Mouse (Mus musculus): ENCODE measurements around the gene Gnaq. TPM values are rescaled to one million over a fixed set of nuclear protein-coding genes. Genes with fewer than 3 reads are reported as not detected.
A peak's percentile ranks its signal among the peaks of the same experiment; 100 is the strongest.

Gene Gnaq
- polyA plus RNA-seq, 1 experiment from 2014 or later = 48.4 TPM

DNA sequence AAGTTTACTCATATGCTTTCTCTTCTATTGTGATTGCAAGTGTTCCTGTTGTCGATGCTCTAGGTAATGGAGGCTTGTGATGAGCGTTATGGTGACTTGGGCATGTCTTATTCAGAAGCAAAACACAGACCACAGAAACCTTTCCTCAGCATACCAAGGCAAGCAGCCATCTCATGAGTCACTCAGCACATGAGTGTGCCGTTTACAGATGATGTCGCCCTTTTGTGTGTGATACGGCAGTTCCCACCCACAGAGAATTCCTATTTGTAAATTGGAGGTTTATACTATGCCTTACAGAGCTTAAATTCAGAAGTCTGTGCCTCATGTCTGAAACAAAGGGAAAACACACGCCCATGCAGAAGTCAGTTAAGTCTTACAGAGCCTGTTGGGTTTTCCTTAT lies 253.9 kb downstream of the Gnaq start:
- Histone ChIP-seq H3K36me3 (replicated peaks; ENCODE audit: control insufficient read depth, insufficient read depth) (peaks cover 19% of the 10 kb centered on the region), H3K9me3 (ENCODE audit: control insufficient read depth, low read length) (no peaks in the 10 kb centered on the region), H3K4me2 (replicated peaks) (no peak overlapping the region), H3K9ac (no peak overlapping the region), H3K27ac (no peak overlapping the region), H3K27me3 (ENCODE audit: control insufficient read depth, insufficient read depth, low read length) (no peaks in the 10 kb centered on the region), H3K4me3 (replicated peaks; ENCODE audit: low read length) (no peak overlapping the region), H3K4me1 (replicated peaks; ENCODE audit: control insufficient read depth, insufficient read depth, low read length) (peaks cover 12% of the 10 kb centered on the region; the same call in 1 of the 2 replicates)
- WGBS = 74% methylated on average over 6 of the region's 6 CpGs
- no peak for ATAC-seq (ENCODE audit: low FRiP score)
- DNase-seq (ENCODE audit: low spot score) = no peak

DNA sequence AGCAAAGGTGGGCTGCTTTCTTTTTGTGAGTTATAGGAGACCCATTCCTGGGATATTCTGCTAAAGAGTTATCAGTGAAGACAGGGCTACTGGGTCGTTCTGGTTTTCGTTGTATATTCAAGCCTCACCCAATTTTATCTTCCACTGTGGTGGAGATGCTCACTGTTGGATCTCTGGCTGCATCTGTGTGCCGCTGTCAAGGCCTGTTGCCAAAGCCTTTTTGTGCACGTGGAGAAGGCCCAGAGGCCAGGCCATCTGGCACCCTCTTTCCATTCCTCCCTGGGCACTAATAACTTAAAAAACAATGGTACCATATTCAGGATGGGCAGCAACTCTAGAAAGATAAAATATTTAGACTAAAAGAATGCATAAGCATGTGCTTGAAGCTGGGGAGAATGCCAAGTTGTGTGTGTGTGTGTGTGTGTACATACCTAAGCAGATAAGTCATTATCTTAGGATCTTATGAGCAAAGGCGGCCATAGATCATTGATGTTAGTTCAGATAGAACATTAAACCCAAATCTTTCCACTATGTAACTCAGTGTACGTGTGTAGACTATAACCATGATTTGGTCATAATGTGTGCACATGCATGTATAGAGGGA lies 257.7 kb downstream of the Gnaq start:
- Histone ChIP-seq H3K27ac (no peak overlapping the region), H3K9me3 (ENCODE audit: control insufficient read depth, low read length) (no peaks in the 10 kb centered on the region), H3K4me3 (replicated peaks; ENCODE audit: low read length) (no peak overlapping the region), H3K9ac (no peak overlapping the region), H3K4me2 (replicated peaks) (no peak overlapping the region), H3K4me1 (replicated peaks; ENCODE audit: control insufficient read depth, insufficient read depth, low read length) (peaks cover 12% of the 10 kb centered on the region; the same call in 1 of the 2 replicates), H3K27me3 (ENCODE audit: control insufficient read depth, insufficient read depth, low read length) (no peaks in the 10 kb centered on the region), H3K36me3 (replicated peaks; ENCODE audit: control insufficient read depth, insufficient read depth) (peaks cover 8% of the 10 kb centered on the region; the same call in 1 of the 2 replicates)
- no peak for DNase-seq (ENCODE audit: low spot score)
- ATAC-seq (ENCODE audit: low FRiP score) = no peak
- WGBS = 77% methylated on average over 6 of the region's 6 CpGs

DNA sequence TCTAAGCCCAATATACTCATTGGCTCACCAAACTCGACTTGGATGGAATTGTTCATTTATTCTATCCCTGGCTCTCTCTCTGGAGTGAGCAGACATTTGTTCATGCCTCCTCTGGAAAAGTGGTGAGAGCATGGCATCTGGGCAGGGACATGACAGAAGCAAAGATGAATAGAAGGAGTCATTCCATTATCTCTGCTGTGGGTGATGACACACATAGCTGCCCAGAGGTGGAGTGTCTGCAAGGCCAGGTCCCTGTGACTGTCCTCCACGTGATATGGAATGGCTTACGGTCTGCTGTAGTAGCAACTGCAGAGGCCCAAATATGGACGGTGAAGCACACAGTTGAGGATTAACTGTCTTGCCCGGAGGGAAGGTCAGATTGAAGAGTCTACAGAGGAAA lies 261.8 kb downstream of the Gnaq start:
- WGBS = 90% methylated on average over 5 of the region's 5 CpGs
- no peaks in the 10 kb centered on the region; the same call in 1 of the 2 replicates for H3K36me3 ChIP-seq (replicated peaks; ENCODE audit: control insufficient read depth, insufficient read depth)
- H3K4me1 ChIP-seq (replicated peaks; ENCODE audit: control insufficient read depth, insufficient read depth, low read length) = 0 out of 2 replicates have a peak, but pooled peaks cover 6% of the 10 kb centered on the region
- no peaks in the 10 kb centered on the region for H3K27me3 ChIP-seq (ENCODE audit: control insufficient read depth, insufficient read depth, low read length)
- DNase-seq (ENCODE audit: low spot score) = no peak
- ATAC-seq (ENCODE audit: low FRiP score) = no peak
- no peak overlapping the region for H3K27ac ChIP-seq
- H3K4me3 ChIP-seq (replicated peaks; ENCODE audit: low read length) = no peak overlapping the region
- no peaks in the 10 kb centered on the region for H3K9me3 ChIP-seq (ENCODE audit: control insufficient read depth, low read length)
- no peak overlapping the region for H3K9ac ChIP-seq
- no peak overlapping the region for H3K4me2 ChIP-seq (replicated peaks)

DNA sequence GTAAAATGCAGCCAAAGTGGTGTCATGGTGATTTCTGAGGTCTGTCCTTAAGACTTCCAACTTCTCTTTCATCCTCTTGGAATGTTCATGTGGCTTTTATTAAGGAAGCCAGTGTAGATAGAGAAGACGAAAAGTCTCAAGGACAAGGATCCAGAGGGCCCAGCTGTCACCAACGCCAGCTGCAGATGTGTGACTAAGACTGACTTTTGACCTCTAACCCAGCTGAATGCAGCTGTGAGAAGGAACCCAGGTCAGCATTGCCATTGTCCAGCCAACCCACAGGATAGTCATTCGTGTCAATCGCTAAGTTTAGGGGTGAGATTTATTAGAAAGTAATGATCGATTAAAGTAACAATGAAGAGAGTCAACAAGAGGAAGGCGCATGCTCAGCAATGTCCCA lies 270.5 kb downstream of the Gnaq start:
- H3K27ac ChIP-seq = no peak overlapping the region
- no peaks in the 10 kb centered on the region for H3K4me1 ChIP-seq (replicated peaks; ENCODE audit: control insufficient read depth, insufficient read depth, low read length)
- no peak overlapping the region for H3K9ac ChIP-seq
- 79% methylated on average over 6 of the region's 6 CpGs for WGBS
- DNase-seq (ENCODE audit: low spot score) (no peak), ATAC-seq (ENCODE audit: low FRiP score) (no peak)
- H3K27me3 ChIP-seq (ENCODE audit: control insufficient read depth, insufficient read depth, low read length) = no peaks in the 10 kb centered on the region
- H3K4me2 ChIP-seq (replicated peaks) = no peak overlapping the region
- H3K4me3 ChIP-seq (replicated peaks; ENCODE audit: low read length) = no peak overlapping the region
- no peaks in the 10 kb centered on the region for H3K9me3 ChIP-seq (ENCODE audit: control insufficient read depth, low read length)
- H3K36me3 ChIP-seq (replicated peaks; ENCODE audit: control insufficient read depth, insufficient read depth) = no peaks in the 10 kb centered on the region

DNA sequence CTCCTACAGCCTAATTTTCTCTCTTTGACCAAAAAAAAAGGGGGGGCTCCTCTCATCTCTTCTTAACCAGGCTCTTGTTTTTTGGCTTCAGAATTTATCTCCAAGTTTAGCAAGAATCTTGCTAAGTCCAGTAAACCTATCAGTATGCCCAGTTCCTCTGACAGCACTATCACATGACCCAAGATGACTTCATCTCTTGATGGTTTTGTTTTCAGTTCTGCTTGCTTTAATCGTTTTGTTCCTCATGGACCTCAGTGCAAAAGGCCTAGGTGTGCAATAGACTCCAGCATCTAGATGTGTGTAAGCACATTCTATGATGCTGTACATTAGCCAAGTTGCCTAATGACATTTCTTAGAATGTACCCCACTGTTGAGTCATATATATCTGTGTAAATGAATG lies 275.1 kb downstream of the Gnaq start:
- Histone ChIP-seq H3K27me3 (ENCODE audit: control insufficient read depth, insufficient read depth, low read length) (no peaks in the 10 kb centered on the region), H3K9me3 (ENCODE audit: control insufficient read depth, low read length) (no peaks in the 10 kb centered on the region), H3K4me3 (replicated peaks; ENCODE audit: low read length) (no peak overlapping the region), H3K9ac (no peak overlapping the region), H3K4me1 (replicated peaks; ENCODE audit: control insufficient read depth, insufficient read depth, low read length) (no peaks in the 10 kb centered on the region), H3K4me2 (replicated peaks) (no peak overlapping the region), H3K36me3 (replicated peaks; ENCODE audit: control insufficient read depth, insufficient read depth) (no peaks in the 10 kb centered on the region), H3K27ac (no peak overlapping the region)
- DNase-seq (ENCODE audit: low spot score) (no peak), ATAC-seq (ENCODE audit: low FRiP score) (no peak)
- WGBS = 90% methylated on average over 1 of the region's 1 CpGs

DNA sequence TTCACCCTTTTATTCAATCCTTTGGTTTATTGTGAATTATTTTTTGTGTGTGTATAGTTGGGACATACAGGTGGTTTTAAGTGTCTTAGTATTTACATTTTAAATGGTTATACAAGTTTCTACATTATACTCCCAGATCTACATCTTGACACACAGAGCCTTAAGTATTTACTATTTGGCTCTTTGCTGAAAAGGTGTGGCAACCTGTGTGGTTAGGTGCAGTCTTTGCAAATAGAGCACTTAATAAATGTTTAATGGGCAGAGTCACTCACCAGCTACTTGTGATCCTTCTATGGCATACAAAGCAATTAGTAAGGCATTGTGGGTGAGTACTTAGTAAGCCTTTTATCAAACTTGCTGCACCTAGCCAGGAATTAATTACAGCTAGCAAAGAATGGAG lies 278.7 kb downstream of the Gnaq start:
- no peaks in the 10 kb centered on the region for H3K36me3 ChIP-seq (replicated peaks; ENCODE audit: control insufficient read depth, insufficient read depth)
- H3K9me3 ChIP-seq (ENCODE audit: control insufficient read depth, low read length) = no peaks in the 10 kb centered on the region
- no peak overlapping the region for H3K9ac ChIP-seq
- ATAC-seq (ENCODE audit: low FRiP score) (no peak), DNase-seq (ENCODE audit: low spot score) (no peak)
- no peak overlapping the region for H3K27ac ChIP-seq
- no peaks in the 10 kb centered on the region for H3K27me3 ChIP-seq (ENCODE audit: control insufficient read depth, insufficient read depth, low read length)
- H3K4me2 ChIP-seq (replicated peaks) = no peak overlapping the region
- no peaks in the 10 kb centered on the region for H3K4me1 ChIP-seq (replicated peaks; ENCODE audit: control insufficient read depth, insufficient read depth, low read length)
- H3K4me3 ChIP-seq (replicated peaks; ENCODE audit: low read length) = no peak overlapping the region

DNA sequence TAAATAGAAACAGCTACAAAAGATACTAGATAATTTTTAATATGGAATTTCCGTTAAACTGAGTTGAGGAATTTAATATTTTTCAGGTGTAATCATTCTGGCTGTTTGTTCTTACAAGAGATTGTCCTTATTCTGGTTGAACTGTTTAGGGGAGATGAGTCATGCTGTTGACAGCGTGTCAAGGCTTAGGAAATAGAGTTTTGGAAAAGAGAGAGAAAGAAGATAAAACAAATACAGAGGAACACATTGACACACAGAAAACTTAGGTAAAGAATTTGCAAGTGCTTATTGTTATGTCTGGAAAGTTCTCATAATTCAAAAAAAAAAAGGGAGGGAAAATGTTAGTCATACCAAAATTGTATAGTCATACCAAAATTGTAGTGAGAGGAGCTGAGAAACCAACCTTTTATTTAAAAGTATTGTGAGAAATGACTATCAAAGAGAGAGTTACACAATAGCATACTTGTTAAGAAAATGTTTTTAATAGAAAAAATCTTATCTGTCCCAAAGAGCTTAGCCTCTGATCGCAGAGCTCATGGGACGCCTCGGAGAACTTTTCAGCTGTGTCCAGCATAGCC lies 285.5 kb downstream of the Gnaq start:
- DNase-seq (ENCODE audit: low spot score) (no peak), ATAC-seq (ENCODE audit: low FRiP score) (no peak)
- H3K27ac ChIP-seq = no peak overlapping the region
- no peak overlapping the region for H3K4me2 ChIP-seq (replicated peaks)
- no peaks in the 10 kb centered on the region for H3K36me3 ChIP-seq (replicated peaks; ENCODE audit: control insufficient read depth, insufficient read depth)
- H3K4me1 ChIP-seq (replicated peaks; ENCODE audit: control insufficient read depth, insufficient read depth, low read length) = no peaks in the 10 kb centered on the region
- no peaks in the 10 kb centered on the region for H3K27me3 ChIP-seq (ENCODE audit: control insufficient read depth, insufficient read depth, low read length)
- H3K9ac ChIP-seq = no peak overlapping the region
- H3K4me3 ChIP-seq (replicated peaks; ENCODE audit: low read length) = no peak overlapping the region
- H3K9me3 ChIP-seq (ENCODE audit: control insufficient read depth, low read length) = no peaks in the 10 kb centered on the region
- 93% methylated on average over 5 of the region's 5 CpGs for WGBS

DNA sequence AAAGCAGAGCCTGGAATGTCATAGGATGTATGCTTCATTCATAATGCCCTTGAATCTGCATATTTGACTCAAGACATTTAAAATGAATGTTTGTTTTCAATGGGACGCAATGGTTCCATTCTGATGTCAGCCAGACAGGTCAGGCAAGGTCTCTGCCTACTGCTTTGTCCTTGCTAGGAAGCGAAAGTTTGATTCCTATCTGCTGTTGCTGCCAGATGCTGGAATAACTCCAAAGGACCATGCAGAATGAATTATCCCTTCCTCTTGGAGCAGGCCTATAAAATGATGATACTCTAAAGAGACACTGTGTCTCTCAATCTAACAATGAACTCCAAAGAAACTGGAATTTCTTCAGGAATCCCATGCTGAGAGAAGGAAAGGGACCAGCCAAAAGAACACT lies 293.0 kb downstream of the Gnaq start:
- no peak overlapping the region for H3K4me3 ChIP-seq (replicated peaks; ENCODE audit: low read length)
- WGBS = 72% methylated on average over 2 of the region's 2 CpGs

DNA sequence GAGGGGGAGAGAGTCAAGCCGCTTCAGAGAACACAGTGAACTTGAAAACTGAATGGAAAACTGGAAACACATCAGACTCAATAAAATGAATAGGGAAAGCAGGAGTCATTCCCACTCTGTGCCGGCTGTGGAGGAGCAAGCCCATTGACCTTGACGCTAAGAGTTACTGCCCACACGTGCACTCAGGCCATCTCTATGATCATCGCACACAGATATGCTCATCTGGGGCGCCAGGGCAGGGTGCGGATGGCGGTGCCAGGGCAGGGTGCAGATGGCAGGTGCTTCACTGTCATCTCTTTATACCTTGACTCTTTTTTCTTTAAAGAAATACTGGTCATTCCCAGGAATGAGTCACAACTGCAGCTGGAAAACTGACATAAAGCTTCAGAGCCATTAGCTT lies 298.7 kb downstream of the Gnaq start:
- H3K9me3 ChIP-seq (ENCODE audit: control insufficient read depth, low read length) = peaks cover 15% of the 10 kb centered on the region
- no peak overlapping the region for H3K4me2 ChIP-seq (replicated peaks)
- ATAC-seq (ENCODE audit: low FRiP score) (no peak), DNase-seq (ENCODE audit: low spot score) (no peak)
- peaks cover 19% of the 10 kb centered on the region for H3K27me3 ChIP-seq (ENCODE audit: control insufficient read depth, insufficient read depth, low read length)
- no peak overlapping the region for H3K27ac ChIP-seq
- peaks cover 14% of the 10 kb centered on the region for H3K4me1 ChIP-seq (replicated peaks; ENCODE audit: control insufficient read depth, insufficient read depth, low read length)
- H3K9ac ChIP-seq = no peak overlapping the region
- WGBS = 78% methylated on average over 8 of the region's 8 CpGs
- no peak overlapping the region for H3K4me3 ChIP-seq (replicated peaks; ENCODE audit: low read length)
- no peaks in the 10 kb centered on the region for H3K36me3 ChIP-seq (replicated peaks; ENCODE audit: control insufficient read depth, insufficient read depth)

More for the DNA sequence above, 293.0 kb downstream of the Gnaq start:
- H3K4me1 ChIP-seq (replicated peaks; ENCODE audit: control insufficient read depth, insufficient read depth, low read length) = no peaks in the 10 kb centered on the region
- H3K36me3 ChIP-seq (replicated peaks; ENCODE audit: control insufficient read depth, insufficient read depth) = no peaks in the 10 kb centered on the region
- H3K4me2 ChIP-seq (replicated peaks) = no peak overlapping the region
- no peaks in the 10 kb centered on the region for H3K27me3 ChIP-seq (ENCODE audit: control insufficient read depth, insufficient read depth, low read length)
- no peak for ATAC-seq (ENCODE audit: low FRiP score)
- no peak for DNase-seq (ENCODE audit: low spot score)
- no peak overlapping the region for H3K9ac ChIP-seq
- H3K27ac ChIP-seq = no peak overlapping the region
- H3K9me3 ChIP-seq (ENCODE audit: control insufficient read depth, low read length) = peaks cover 15% of the 10 kb centered on the region

DNA sequence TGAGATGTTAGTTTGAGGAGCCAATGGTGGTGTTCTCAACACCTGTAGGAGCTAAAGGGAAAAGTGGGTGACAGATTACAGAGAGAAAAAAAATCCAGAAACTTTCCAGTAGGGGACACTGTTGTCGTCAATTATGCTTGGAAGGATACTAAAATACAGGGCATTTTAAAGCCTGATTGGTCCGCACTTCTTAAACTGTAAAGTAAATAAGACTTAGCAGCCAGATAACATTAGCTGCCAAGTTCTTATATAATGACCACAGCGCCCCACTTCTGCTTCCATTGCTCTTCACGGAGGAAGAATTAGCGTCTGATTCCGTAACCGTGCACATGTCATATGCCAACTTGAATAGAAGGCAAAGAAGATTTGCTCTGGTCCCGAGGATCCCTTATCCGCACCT lies 302.2 kb downstream of the Gnaq start:
- Histone ChIP-seq H3K27me3 (ENCODE audit: control insufficient read depth, insufficient read depth, low read length) (peaks cover 40% of the 10 kb centered on the region), H3K36me3 (replicated peaks; ENCODE audit: control insufficient read depth, insufficient read depth) (no peaks in the 10 kb centered on the region), H3K4me1 (replicated peaks; ENCODE audit: control insufficient read depth, insufficient read depth, low read length) (peaks cover 16% of the 10 kb centered on the region), H3K27ac (no peak overlapping the region), H3K9ac (no peak overlapping the region), H3K4me3 (replicated peaks; ENCODE audit: low read length) (no peak overlapping the region), H3K9me3 (ENCODE audit: control insufficient read depth, low read length) (no peaks in the 10 kb centered on the region), H3K4me2 (replicated peaks) (peak overlapping the region; percentile 75)
- WGBS = 32% methylated on average over 9 of the region's 9 CpGs
- DNase-seq (ENCODE audit: low spot score) (peak; percentile 49), ATAC-seq (ENCODE audit: low FRiP score) (no peak)
